Mouse (Mus musculus): ENCODE results near the gene Cand1. TPM values are rescaled to one million over a fixed set of nuclear protein-coding genes. Genes with fewer than 3 reads are reported as not detected.

Gene Cand1
- polyA plus RNA-seq, 3 experiments from 2014 or later, result 19.8 to 22.7 (median 20.4) TPM

DNA sequence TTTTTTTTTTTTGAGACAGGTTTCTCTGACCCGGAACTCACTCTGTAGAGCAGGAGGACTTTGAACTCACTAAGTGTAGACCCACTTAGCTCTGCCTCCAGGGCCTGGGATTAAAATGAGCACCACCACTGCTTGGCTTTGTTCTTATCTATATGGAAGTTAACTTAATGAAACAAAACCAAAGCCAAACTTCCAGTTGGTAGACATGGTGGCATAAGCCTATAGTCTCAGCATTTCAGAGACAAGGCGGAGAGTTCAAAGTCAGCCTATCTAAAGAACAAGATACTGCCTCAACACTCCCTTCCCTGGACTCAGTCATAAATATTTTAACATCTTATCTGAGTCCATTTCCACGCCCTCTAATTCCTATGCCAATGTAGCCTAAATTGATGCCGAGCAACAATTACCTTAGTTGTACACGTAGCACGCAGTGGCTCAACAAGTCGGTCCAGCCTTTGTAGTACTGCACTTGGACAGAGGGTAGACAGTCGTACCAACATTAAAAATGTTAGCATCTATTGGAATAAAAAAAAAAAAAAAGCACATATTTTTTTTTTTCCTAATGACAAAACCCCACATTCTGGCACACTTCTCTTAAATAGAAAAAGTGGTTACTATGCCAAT, 33.4 kb downstream of the Cand1 start:
- no peak for ATAC-seq

DNA sequence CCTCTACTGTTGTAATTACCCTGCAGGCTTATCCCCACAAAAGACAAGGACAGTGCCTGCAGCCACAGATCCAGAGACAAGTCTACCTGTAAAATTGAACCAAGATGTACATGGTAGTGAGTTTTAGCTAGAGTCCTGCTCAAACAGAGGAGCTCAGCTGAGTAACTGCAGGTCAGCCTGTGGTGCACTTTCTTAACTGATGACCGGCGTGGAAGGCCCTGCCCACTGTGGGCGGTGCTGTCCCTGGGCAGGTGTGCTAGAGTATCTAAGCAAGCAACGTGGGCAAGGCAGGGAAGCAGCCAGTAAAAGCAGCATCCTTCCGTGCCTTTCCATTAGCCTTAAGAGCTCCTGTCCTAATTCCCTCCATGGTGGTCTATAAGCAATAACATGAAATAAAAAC, 34.6 kb downstream of the Cand1 start:
- ATAC-seq, result no peak

- ATAC-seq, result no peak
Measured at GRCm38 (mm10) chr10:119204334-119204946, 35.4 kb downstream of the Cand1 start.

DNA sequence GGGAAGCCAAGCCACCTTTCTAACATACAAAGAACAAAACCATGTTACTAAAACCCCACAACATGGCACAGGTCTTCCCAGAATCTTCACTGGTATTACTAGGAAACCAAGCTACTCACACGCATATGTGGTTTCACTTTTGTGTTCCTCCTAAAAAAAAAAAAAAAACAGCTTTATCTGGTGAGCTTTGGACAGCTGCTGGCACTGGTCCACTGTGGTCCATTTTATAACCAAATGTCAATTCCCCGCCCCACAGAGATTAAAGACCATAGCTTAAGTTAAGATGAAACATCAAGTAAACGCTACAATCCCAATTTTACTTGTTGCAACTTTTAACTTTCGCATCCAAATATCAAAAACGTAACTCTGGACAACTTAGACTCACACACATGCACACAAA, 40.0 kb downstream of the Cand1 start:
- ATAC-seq, result no peak

GRCm38 (mm10) chr10:119198186-119198880, 41.5 kb downstream of the Cand1 start:
- ATAC-seq, result no peak

DNA sequence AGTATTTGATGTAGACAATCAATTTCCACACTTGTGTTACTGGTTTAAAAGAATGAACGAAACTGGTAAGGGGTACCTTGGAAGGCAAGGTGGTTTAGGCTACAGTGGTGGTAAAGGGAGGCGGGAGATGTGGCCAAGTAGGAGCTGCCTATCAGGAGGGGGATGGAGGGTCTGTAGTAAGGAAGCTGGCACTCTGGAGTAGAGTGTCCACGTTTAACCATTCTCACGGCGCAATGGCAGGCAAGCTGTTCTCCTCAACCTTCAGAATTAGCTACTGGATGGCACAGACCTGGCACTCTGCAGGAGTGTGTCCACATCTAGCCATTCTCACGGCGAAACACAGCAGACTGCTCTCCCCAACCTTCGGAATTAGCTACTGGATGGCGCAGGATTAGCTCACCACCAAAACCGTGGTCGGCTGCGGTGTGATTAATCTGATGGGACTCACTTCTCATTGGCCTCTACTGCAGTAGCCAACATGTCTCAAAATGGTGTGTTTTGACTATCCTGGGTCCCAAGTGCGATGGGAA, 42.2 kb downstream of the Cand1 start:
- no peak for ATAC-seq

GRCm38 (mm10) chr10:119192598-119193372, 47.1 kb downstream of the Cand1 start:
- ATAC-seq, result no peak

GRCm38 (mm10) chr10:119187720-119188119, 52.1 kb downstream of the Cand1 start:
- no peak for ATAC-seq

GRCm38 (mm10) chr10:119169656-119170055, 70.2 kb downstream of the Cand1 start:
- no peak for ATAC-seq

- no peak for ATAC-seq
Measured at GRCm38 (mm10) chr10:119169237-119169636, 70.6 kb downstream of the Cand1 start.

DNA sequence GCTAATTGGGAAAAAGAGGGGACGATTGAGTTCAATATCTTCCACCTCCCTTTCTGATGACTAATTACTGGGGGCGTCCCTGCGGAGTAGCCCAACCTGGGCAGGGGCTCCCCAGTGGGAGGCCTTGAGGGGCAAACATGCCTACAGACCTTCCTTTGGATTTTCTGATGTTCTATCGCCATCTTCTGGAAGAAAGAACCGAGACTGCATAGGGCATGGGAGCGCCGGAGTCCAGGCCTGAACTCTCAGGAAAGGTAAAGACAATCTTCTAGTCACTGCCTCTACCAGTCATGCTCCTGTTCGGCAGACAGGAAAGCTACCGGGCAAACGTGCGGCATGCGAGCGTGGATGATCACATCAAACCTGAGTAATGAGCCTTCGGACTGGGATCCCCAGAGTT, 71.1 kb downstream of the Cand1 start:
- no peak for ATAC-seq

DNA sequence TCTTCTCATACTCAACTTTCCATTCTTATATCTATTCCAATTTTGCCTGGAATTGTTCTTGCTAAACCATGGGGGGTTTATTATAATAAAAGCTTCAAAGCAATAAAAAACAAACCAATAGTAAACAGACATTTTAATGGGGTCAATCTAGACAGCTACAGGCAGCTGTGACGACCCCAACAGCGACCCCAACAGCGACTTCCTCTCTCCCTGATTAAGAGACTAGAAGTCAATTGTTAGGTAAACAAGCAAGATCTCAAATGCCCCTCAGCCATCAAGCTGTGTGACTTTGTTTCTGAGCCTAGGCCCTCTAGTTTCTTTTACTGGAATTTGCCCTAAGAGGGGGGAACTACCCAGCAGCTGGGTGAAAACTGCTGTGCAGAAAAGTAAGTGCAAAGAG, 72.0 kb downstream of the Cand1 start:
- ATAC-seq, result no peak

DNA sequence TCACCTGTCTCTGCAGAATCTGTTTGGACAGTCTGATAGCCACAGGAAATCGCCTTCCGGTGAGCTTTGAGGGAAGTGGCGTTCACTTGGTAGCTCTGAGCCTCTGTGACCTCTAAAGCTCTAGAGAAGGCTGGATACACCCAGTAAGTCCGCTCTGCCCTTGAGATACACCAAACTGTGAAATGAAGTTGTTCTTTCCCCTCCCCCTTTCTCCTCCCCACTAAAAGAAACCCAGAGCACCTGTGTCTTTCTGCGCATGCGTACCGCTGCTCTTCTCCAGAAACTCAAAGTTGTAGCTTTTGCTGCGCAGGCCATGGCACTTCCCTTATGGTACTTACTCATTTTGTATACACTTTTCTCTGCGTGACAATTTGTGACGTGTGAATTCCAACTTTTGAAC, 74.8 kb downstream of the Cand1 start:
- ATAC-seq, result no peak

GRCm38 (mm10) chr10:119161820-119162382, 78.0 kb downstream of the Cand1 start:
- ATAC-seq, result no peak

DNA sequence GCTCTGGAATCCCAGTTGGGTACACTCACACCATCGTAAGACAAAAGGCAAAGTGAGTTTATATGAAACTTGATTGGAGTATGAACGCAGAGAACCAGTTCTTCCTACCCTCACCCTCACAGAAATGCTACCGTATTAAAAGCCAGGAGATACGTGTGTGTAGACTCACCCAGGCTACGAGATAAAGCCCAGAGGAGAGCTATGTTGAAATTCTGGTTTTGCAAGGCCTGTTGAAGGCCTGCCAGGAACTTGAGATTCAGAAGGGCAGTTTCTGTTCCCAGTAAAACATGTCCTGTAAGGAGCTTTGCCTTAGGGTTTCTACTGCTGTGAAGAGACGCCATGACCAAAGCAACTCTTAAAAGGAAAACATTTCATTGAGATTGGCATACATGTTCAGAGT, 79.7 kb downstream of the Cand1 start:
- ATAC-seq, result no peak

DNA sequence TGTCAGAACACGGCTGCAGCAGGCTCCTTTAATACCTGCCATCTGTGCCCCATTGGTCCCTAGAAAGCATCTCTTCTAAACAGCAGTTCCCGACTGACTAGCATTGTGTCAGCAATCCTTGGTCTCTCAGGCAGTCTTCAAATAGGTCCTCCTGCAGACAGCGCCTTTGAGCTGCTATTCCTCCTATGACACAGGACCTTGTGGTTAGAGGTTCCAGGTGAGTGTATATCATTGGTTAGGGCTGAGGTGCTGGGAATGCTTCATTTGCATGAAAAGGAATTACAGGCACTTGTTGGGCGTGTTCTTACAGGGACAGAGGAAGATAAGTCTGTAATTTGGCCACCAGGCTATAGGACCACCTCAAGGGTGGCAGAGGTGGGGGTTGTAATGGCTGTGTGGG, 90.6 kb downstream of the Cand1 start:
- no peak for ATAC-seq

Other genes with a start within 250 kb of the Cand1 start
- gene Grip1, start 213.8 kb upstream of the Cand1 start, polyA plus RNA-seq (2017; shearing (Covaris generic)), result under 1 TPM in 1 of 3 experiments, not detected in 2; 0.11 TPM